Mouse (Mus musculus): ENCODE data around the gene Dhx37. TPM values are rescaled to one million over a fixed set of nuclear protein-coding genes. Genes with fewer than 3 reads are reported as not detected.
"Not testable (repeated sequence)": the region's sequence is repeated elsewhere in the genome, so short reads cannot be mapped to it uniquely, and the experiment has no call there.

Dhx37 gene
- polyA plus RNA-seq, 1 experiment from 2014 or later: 19.2 TPM

DNA sequence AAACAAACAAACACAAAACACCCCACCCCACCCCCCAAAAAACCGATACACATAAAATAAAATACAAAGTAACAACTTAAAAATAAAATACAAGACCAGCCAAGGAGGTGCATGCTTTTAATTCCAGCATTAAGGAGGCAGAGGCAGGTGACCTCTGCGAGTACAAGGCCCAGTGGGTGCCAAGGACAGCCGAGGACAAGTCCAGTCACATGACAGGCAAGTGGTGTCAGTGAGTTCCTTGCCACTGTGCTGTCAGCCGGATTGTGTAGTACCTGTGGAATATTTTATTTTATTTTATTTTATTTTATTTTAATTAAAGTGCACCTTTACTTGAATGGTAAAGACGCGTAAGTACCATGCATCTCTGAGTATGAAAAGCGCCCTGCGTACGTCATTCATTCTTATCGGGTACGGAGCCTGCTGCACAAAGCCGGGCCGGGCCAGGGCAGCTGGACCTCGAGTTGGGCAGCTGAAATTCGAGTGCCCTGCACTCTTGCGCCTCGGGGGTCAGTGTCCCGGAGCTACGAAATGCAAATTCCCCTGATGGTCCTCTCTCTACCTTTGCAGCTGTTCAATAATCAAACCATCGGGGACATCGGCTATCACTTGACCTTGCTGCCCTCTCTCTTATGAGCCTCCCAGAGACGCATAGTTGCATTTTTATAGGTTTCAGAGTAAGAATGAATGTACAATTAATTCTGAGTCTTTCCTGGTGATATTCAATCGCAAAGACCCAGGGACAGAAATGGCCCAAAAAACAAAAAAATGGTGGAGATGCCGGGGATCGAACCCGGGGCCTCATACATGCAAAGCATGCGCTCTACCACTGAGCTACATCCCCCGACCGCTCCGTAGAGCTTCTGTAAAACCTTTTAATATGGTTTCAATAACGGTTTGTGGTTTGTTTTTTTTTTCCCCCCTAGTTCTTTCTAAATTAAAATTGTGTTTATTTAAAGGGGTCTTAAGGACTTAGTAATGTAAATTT, 30.1 kb downstream of the Dhx37 start:
- Histone ChIP-seq H3K4me1 (replicated peaks) (peaks cover 28% of the 10 kb centered on the region), H3K27ac (peak overlapping the region; percentile 81), H3K27me3 (ENCODE audit: insufficient read depth, poor library complexity, severe bottlenecking) (peaks cover 12% of the 10 kb centered on the region; the same call in 1 of the 2 replicates), H3K36me3 (no peaks in the 10 kb centered on the region), H3K9me3 (no peaks in the 10 kb centered on the region), H3K4me3 (peak overlapping the region; percentile 73)
- peak; percentile 77 for DNase-seq (ENCODE audit: low spot score)
- 12% methylated on average over 31 of the region's 31 CpGs for WGBS

GRCm38 (mm10) chr5:125402991-125403390, 30.9 kb downstream of the Dhx37 start:
- H3K27ac ChIP-seq: no peak overlapping the region
- 55% methylated on average over 6 of the region's 6 CpGs for WGBS
- H3K4me1 ChIP-seq (replicated peaks): peaks cover 26% of the 10 kb centered on the region
- H3K4me3 ChIP-seq: peak overlapping the region; percentile 73
- DNase-seq (ENCODE audit: low spot score): no peak
- no peaks in the 10 kb centered on the region for H3K36me3 ChIP-seq
- peaks cover 19% of the 10 kb centered on the region; the same call in 1 of the 2 replicates for H3K27me3 ChIP-seq (ENCODE audit: insufficient read depth, poor library complexity, severe bottlenecking)
- no peaks in the 10 kb centered on the region for H3K9me3 ChIP-seq

GRCm38 (mm10) chr5:125402476-125402875, 31.4 kb downstream of the Dhx37 start:
- H3K27me3 ChIP-seq (ENCODE audit: insufficient read depth, poor library complexity, severe bottlenecking): peaks cover 19% of the 10 kb centered on the region; the same call in 1 of the 2 replicates
- DNase-seq (ENCODE audit: low spot score): no peak
- H3K9me3 ChIP-seq: no peaks in the 10 kb centered on the region
- 52% methylated on average over 10 of the region's 10 CpGs for WGBS
- peak overlapping the region; percentile 73 for H3K4me3 ChIP-seq
- peaks cover 24% of the 10 kb centered on the region for H3K4me1 ChIP-seq (replicated peaks)
- no peaks in the 10 kb centered on the region for H3K36me3 ChIP-seq
- no peak overlapping the region for H3K27ac ChIP-seq

DNA sequence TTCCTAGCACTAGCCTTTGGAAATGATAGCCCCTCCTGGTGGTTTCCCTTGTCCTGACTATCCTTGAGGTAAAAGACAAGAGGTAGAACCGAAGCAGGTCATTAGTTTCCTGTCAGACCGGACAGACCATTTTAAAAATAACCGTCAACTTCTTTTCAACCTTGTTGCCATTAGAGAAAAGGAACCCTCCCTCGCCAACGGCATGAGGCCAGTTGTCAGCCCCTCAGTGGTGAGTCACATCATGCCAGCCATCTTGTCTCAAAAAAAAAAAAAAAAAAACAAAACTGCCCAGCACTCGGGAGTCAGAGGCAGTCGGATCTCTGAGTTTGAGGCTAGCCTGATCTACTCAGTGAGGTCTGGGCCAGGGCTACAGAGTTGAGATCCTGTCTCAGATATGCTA, 33.0 kb downstream of the Dhx37 start:
- no peaks in the 10 kb centered on the region for H3K36me3 ChIP-seq
- H3K4me3 ChIP-seq: no peak overlapping the region
- peaks cover 19% of the 10 kb centered on the region; the same call in 1 of the 2 replicates for H3K27me3 ChIP-seq (ENCODE audit: insufficient read depth, poor library complexity, severe bottlenecking)
- WGBS: 58% methylated on average over 7 of the region's 7 CpGs
- H3K27ac ChIP-seq: no peak overlapping the region
- no peaks in the 10 kb centered on the region for H3K9me3 ChIP-seq
- H3K4me1 ChIP-seq (replicated peaks): peaks cover 11% of the 10 kb centered on the region
- no peak for DNase-seq (ENCODE audit: low spot score)

DNA sequence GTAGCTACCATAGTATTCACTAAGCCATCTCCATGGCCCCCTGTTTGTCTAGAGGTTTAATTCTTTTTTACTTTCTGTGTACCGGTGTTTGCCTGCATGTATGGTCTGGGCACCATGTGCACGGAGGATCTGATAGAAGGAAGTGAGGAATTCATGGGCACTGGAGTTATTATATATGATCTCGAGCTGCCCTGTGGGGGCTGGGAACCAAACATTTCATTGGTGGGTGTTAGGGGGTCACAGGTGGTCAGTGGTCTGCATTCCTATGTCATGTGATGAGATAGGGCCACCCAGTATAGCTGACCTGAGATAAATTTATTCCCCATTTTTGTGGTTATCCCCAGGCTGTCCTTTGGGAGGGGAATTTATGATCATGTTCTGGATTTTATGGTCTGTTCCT, 38.9 kb downstream of the Dhx37 start:
- H3K36me3 ChIP-seq: no peaks in the 10 kb centered on the region
- peaks cover 11% of the 10 kb centered on the region; the same call in 1 of the 2 replicates for H3K27me3 ChIP-seq (ENCODE audit: insufficient read depth, poor library complexity, severe bottlenecking)
- peak overlapping the region; percentile 98 for H3K27ac ChIP-seq
- H3K4me1 ChIP-seq (replicated peaks): peaks cover 35% of the 10 kb centered on the region
- H3K9me3 ChIP-seq: no peaks in the 10 kb centered on the region
- peak overlapping the region; percentile 47; the same call in 1 of the 2 replicates for H3K4me3 ChIP-seq
- DNase-seq (ENCODE audit: low spot score): no peak
- WGBS: 71% methylated on average over 3 of the region's 3 CpGs

- peak overlapping the region; percentile 98 for H3K27ac ChIP-seq
- peak; percentile 92 for DNase-seq (ENCODE audit: low spot score)
- no peaks in the 10 kb centered on the region for H3K36me3 ChIP-seq
- no peaks in the 10 kb centered on the region for H3K9me3 ChIP-seq
- peaks cover 9% of the 10 kb centered on the region; the same call in 1 of the 2 replicates for H3K27me3 ChIP-seq (ENCODE audit: insufficient read depth, poor library complexity, severe bottlenecking)
- 15% methylated on average over 23 of the region's 25 CpGs for WGBS
- H3K4me1 ChIP-seq (replicated peaks): peaks cover 37% of the 10 kb centered on the region
- H3K4me3 ChIP-seq: peak overlapping the region; percentile 47
Observed at GRCm38 (mm10) chr5:125393622-125394603, 40.0 kb downstream of the Dhx37 start.

- Histone ChIP-seq H3K4me1 (replicated peaks) (peaks cover 44% of the 10 kb centered on the region), H3K27ac (peak overlapping the region; percentile 98), H3K4me3 (peak overlapping the region; percentile 47), H3K36me3 (peaks cover 8% of the 10 kb centered on the region), H3K27me3 (ENCODE audit: insufficient read depth, poor library complexity, severe bottlenecking) (peaks cover 1% of the 10 kb centered on the region; the same call in 1 of the 2 replicates), H3K9me3 (no peaks in the 10 kb centered on the region)
- under 1% methylated on average over 20 of the region's 20 CpGs for WGBS
- peak; percentile 96 for DNase-seq (ENCODE audit: low spot score)
Observed at GRCm38 (mm10) chr5:125392977-125393621, 40.8 kb downstream of the Dhx37 start.

- no peak for DNase-seq (ENCODE audit: low spot score)
- H3K9me3 ChIP-seq: no peaks in the 10 kb centered on the region
- peaks cover 45% of the 10 kb centered on the region for H3K4me1 ChIP-seq (replicated peaks)
- WGBS: 54% methylated on average over 1 of the region's 1 CpGs
- peaks cover 10% of the 10 kb centered on the region for H3K36me3 ChIP-seq
- no peaks in the 10 kb centered on the region for H3K27me3 ChIP-seq (ENCODE audit: insufficient read depth, poor library complexity, severe bottlenecking)
- H3K27ac ChIP-seq: peak overlapping the region; percentile 98
- peak overlapping the region; percentile 47 for H3K4me3 ChIP-seq
Observed at GRCm38 (mm10) chr5:125392618-125392976, 41.3 kb downstream of the Dhx37 start.

GRCm38 (mm10) chr5:125392176-125392575, 41.7 kb downstream of the Dhx37 start:
- H3K27me3 ChIP-seq (ENCODE audit: insufficient read depth, poor library complexity, severe bottlenecking); H3K4me3 ChIP-seq; H3K9me3 ChIP-seq; DNase-seq (ENCODE audit: low spot score): not testable (repeated sequence)
- H3K27ac ChIP-seq: peak overlapping the region; percentile 98
- 89% methylated on average over 4 of the region's 4 CpGs for WGBS
- peaks cover 45% of the 10 kb centered on the region for H3K4me1 ChIP-seq (replicated peaks)
- peaks cover 11% of the 10 kb centered on the region for H3K36me3 ChIP-seq

DNA sequence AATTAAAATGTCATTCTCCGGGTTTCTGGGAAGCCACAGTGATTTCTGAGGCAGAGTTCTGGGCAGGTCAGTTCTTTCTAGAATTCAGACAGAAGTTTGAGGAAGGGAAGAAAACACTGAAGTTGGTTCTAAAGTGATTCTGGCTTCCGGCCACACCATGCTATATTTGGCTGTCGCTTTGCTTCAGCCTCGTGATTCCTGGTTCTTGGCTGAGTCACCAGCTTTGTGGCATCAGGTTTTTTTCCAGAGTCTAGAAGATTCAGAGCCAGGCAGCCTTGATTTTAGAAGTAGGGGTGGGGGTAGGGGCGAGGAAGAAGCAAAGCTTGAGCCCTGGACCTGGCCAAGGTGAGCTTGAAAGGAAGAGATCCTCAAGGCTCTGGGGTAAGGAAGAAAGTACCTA, 42.3 kb downstream of the Dhx37 start:
- WGBS: 91% methylated on average over 5 of the region's 5 CpGs
- Histone ChIP-seq H3K27ac (peak overlapping the region; percentile 98), H3K4me1 (replicated peaks) (peaks cover 45% of the 10 kb centered on the region)

GRCm38 (mm10) chr5:125390906-125391477, 42.9 kb downstream of the Dhx37 start:
- Histone ChIP-seq H3K9me3 (no peaks in the 10 kb centered on the region), H3K27me3 (ENCODE audit: insufficient read depth, poor library complexity, severe bottlenecking) (no peaks in the 10 kb centered on the region), H3K4me3 (no peak overlapping the region), H3K27ac (peak overlapping the region; percentile 98), H3K4me1 (replicated peaks) (peaks cover 45% of the 10 kb centered on the region), H3K36me3 (peaks cover 14% of the 10 kb centered on the region)
- WGBS: 88% methylated on average over 3 of the region's 3 CpGs
- no peak for DNase-seq (ENCODE audit: low spot score)

More for the DNA sequence above, 42.3 kb downstream of the Dhx37 start:
- Histone ChIP-seq H3K36me3 (peaks cover 13% of the 10 kb centered on the region), H3K4me3 (no peak overlapping the region), H3K27me3 (ENCODE audit: insufficient read depth, poor library complexity, severe bottlenecking) (no peaks in the 10 kb centered on the region), H3K9me3 (no peaks in the 10 kb centered on the region)
- no peak for DNase-seq (ENCODE audit: low spot score)
